ENCODE assay signal across 9 mouse cellular contexts in genomic region chr4:45185331-45185669, GRCm38 (mm10). TPM values are rescaled to one million over a fixed set of nuclear protein-coding genes. Genes with fewer than 3 reads are reported as not detected.
A peak's percentile ranks its signal among the peaks of the same experiment; 100 is the strongest.
DNase-seq lines count a peak whose midpoint lies in the region; ATAC-seq and TF ChIP-seq lines count a peak whose summit lies in the region.
"Had no signal": no experiment of that assay in that cellular context is flagged by ENCODE, and none has a peak within 500 bp of the region (broad histone marks: within the 10 kb centered on the region; RNA-seq: fewer than 3 reads in every experiment).

No protein-coding gene starts in this region.

- peak overlapping the region; percentile 66 for H3K4me3 ChIP-seq in heart, embryonic 10.5 days
- no peak overlapping the region for H3K4me3 ChIP-seq in CH12.LX (replicated peaks in 1 of 3; ENCODE audit: low read depth in 2 of 3, low read length in 2 of 3, poor library complexity in 1 of 3)
- H3K4me3 ChIP-seq in forebrain, embryonic 13.5 days, result peak overlapping the region; percentile 64
- peak overlapping the region in 1 of 2 experiments; percentile 53; a peak in 2 of 4 replicates for H3K4me3 ChIP-seq in liver, embryonic 14.5 days (ENCODE audit: insufficient read depth in 1 of 2, low read depth in 2 of 2, low read length in 2 of 2)

- dilution Hi-C loops in CH12.LX (cut with MboI; ENCODE audit: extremely low pct_ligation_motif_present, extremely low pct_unique_long_range_greater_than_20kb, low sequenced_read_pairs), result no loop called here

- no peaks in the 10 kb centered on the region for H3K9me3 ChIP-seq in heart, embryonic 10.5 days
- peaks cover 3% of the 10 kb centered on the region for H3K9me3 ChIP-seq in CH12.LX (replicated peaks; ENCODE audit: low read length)
- H3K9me3 ChIP-seq in forebrain, embryonic 13.5 days (replicated peaks), result no peaks in the 10 kb centered on the region
- no peaks in the 10 kb centered on the region for H3K9me3 ChIP-seq in liver, embryonic 14.5 days (ENCODE audit: control insufficient read depth, low read length)

- TF ChIP-seq POLR2A in CH12.LX (IDR thresholded peaks at IDR 0.05; ENCODE audit: low read depth, low read length), result no peak

- in situ Hi-C loops in CH12.LX (cut with MboI; ENCODE audit: low pct_ligation_motif_present, low pct_unique_long_range_greater_than_20kb, low sequenced_read_pairs), result no loop called here

- no peaks in the 10 kb centered on the region for H3K79me2 ChIP-seq in CH12.LX (replicated peaks; ENCODE audit: control insufficient read depth, extremely low read depth, insufficient read depth, poor library complexity, severe bottlenecking)

- peak overlapping the region; percentile 90 for H3K27ac ChIP-seq in heart, embryonic 10.5 days
- H3K27ac ChIP-seq in CH12.LX (ENCODE audit: insufficient read depth, low read depth), result no peak overlapping the region
- no peak overlapping the region for H3K27ac ChIP-seq in forebrain, embryonic 13.5 days
- no peak overlapping the region for H3K27ac ChIP-seq in liver, embryonic 14.5 days

- peaks cover 51% of the 10 kb centered on the region for H3K27me3 ChIP-seq in heart, embryonic 10.5 days (ENCODE audit: insufficient read depth, poor library complexity, severe bottlenecking)
- peaks cover 59% of the 10 kb centered on the region for H3K27me3 ChIP-seq in CH12.LX (replicated peaks)
- H3K27me3 ChIP-seq in forebrain, embryonic 13.5 days, result peaks cover 40% of the 10 kb centered on the region
- H3K27me3 ChIP-seq in liver, embryonic 14.5 days (ENCODE audit: control insufficient read depth, insufficient read depth, low read length), result peaks cover 39% of the 10 kb centered on the region

- no peak for ATAC-seq in forebrain, embryonic 13.5 days
- no peak for ATAC-seq in liver, embryonic 14.5 days (ENCODE audit: insufficient read depth)
- ATAC-seq: CD4-positive, CD25-positive, alpha-beta regulatory T cell, adult 4 months had no signal

- TF ChIP-seq CTCF in CH12.LX (conservative IDR thresholded peaks at IDR 0.05 in 1 of 2, IDR thresholded peaks at IDR 0.05 in 1 of 2; ENCODE audit: low read depth in 2 of 2, low read length in 2 of 2), result no peak
- TF ChIP-seq CTCF in liver, embryonic 14.5 days (IDR thresholded peaks at IDR 0.05; ENCODE audit: low read depth), result no peak

- H3K4me2 ChIP-seq in CH12.LX (ENCODE audit: insufficient read depth, low read depth, poor library complexity, severe bottlenecking), result peak overlapping the region; percentile 66
- peak overlapping the region; percentile 99 for H3K4me2 ChIP-seq in forebrain, embryonic 13.5 days
- H3K4me2 ChIP-seq in liver, embryonic 14.5 days (ENCODE audit: low read depth), result peak overlapping the region; percentile 75

- H3K4me1 ChIP-seq in heart, embryonic 10.5 days, result peaks cover 56% of the 10 kb centered on the region
- peaks cover 0 to 4% of the 10 kb centered on the region in 2 experiments; a peak in 3 of 4 replicates for H3K4me1 ChIP-seq in CH12.LX (ENCODE audit: control insufficient read depth in 1 of 2, insufficient read depth in 2 of 2)
- peaks cover 15% of the 10 kb centered on the region for H3K4me1 ChIP-seq in forebrain, embryonic 13.5 days
- H3K4me1 ChIP-seq in liver, embryonic 14.5 days (replicated peaks; ENCODE audit: control insufficient read depth in 2 of 2, insufficient read depth in 2 of 2, low read length in 1 of 2), result no peaks in the 10 kb centered on the region

- no peak for TF ChIP-seq RAD21 in CH12.LX (IDR thresholded peaks at IDR 0.05; ENCODE audit: low read depth, low read length)

- WGBS in heart, embryonic 10.5 days, result 3% methylated on average over 10 of the region's 10 CpGs
- under 1% methylated on average over 10 of the region's 10 CpGs for WGBS in forebrain, embryonic 13.5 days
- 4% methylated on average over 10 of the region's 10 CpGs for WGBS in liver, embryonic 14.5 days (ENCODE audit: insufficient replicate concordance)

- TF ChIP-seq EP300 in CH12.LX (IDR thresholded peaks at IDR 0.05; ENCODE audit: low read length), result no peak
- no peak for TF ChIP-seq EP300 in liver, embryonic 14.5 days (IDR thresholded peaks at IDR 0.05; ENCODE audit: low read depth)

- DNase-seq in heart, embryonic 10.5 days (ENCODE audit: low spot score), result no peak
- DNase-seq in heart, postnatal 4 days, result no peak
- DNase-seq in CH12.LX (ENCODE audit: extremely low read depth), result no peak
- DNase-seq in liver, embryonic 14.5 days (ENCODE audit: low read depth in 3 of 3, low spot score in 3 of 3), result no peak
- no peak for DNase-seq in Muller cell, postnatal 12 days (ENCODE audit: inconsistent ontology term)
- no peak for DNase-seq in thymus, postnatal 36 days
- no peak for DNase-seq in cerebellum, postnatal 25 days

- no peak overlapping the region for H3K9ac ChIP-seq in CH12.LX (ENCODE audit: insufficient read depth, low read depth)
- peak overlapping the region; percentile 75 for H3K9ac ChIP-seq in forebrain, embryonic 13.5 days
- H3K9ac ChIP-seq in liver, embryonic 14.5 days (replicated peaks), result no peak overlapping the region

- no peaks in the 10 kb centered on the region for H3K36me3 ChIP-seq in heart, embryonic 10.5 days
- no peaks in the 10 kb centered on the region for H3K36me3 ChIP-seq in CH12.LX (replicated peaks in 1 of 2; ENCODE audit: control insufficient read depth in 1 of 2, insufficient read depth in 1 of 2, low read length in 1 of 2)
- H3K36me3 ChIP-seq in forebrain, embryonic 13.5 days (ENCODE audit: poor library complexity, severe bottlenecking), result no peaks in the 10 kb centered on the region
- no peaks in the 10 kb centered on the region for H3K36me3 ChIP-seq in liver, embryonic 14.5 days (replicated peaks; ENCODE audit: control insufficient read depth, insufficient read depth, low read depth)

TF ChIP-seq in CH12.LX, 34 proteins besides CTCF, POLR2A, EP300 and RAD21:
- TF ChIP-seq ZMIZ1 (IDR thresholded peaks at IDR 0.05; ENCODE audit: low read depth, low read length), result no peak
- TF ChIP-seq MAZ (IDR thresholded peaks at IDR 0.05; ENCODE audit: low read depth, low read length), result no peak
- TF ChIP-seq ZNF384 (IDR thresholded peaks at IDR 0.05; ENCODE audit: low read depth, low read length), result no peak
- no peak for TF ChIP-seq HCFC1 (IDR thresholded peaks at IDR 0.05; ENCODE audit: low read depth, low read length)
- TF ChIP-seq ETS1 (conservative IDR thresholded peaks at IDR 0.05; ENCODE audit: low read depth, low read length), result no peak
- TF ChIP-seq USF1 (IDR thresholded peaks at IDR 0.05; ENCODE audit: low read depth, low read length), result no peak
- no peak for TF ChIP-seq MAFK (IDR thresholded peaks at IDR 0.05; ENCODE audit: insufficient replicate concordance, low read length)
- TF ChIP-seq PAX5 (IDR thresholded peaks at IDR 0.05; ENCODE audit: low read length), result no peak
- TF ChIP-seq TBP (conservative IDR thresholded peaks at IDR 0.05; ENCODE audit: low read depth, low read length), result no peak
- TF ChIP-seq MYC (IDR thresholded peaks at IDR 0.05; ENCODE audit: low read depth, low read length), result no peak
- TF ChIP-seq CHD2 (IDR thresholded peaks at IDR 0.05; ENCODE audit: low read length), result no peak

RNA-seq across cellular contexts. Expression of gene Frmpd1, which starts 0.6 kb away (rescaled TPM):
- polyA plus RNA-seq in heart, embryonic 10.5 days (2016; fragmentation: Nextera tagmentation; extraction: Ambion mirVana), result 4.1 and 4.3 TPM in 2 replicates
- total RNA-seq in heart, postnatal 4 days (2021), result 1 to 10 TPM; 2.7 to 3.2 TPM
- total RNA-seq in CH12.LX (2012; rRNA removed), result not detected in 2 replicates
- not detected in 2 replicates for total RNA-seq in CH12.LX (2014; rRNA removed)
- not detected in 2 replicates for polyA plus RNA-seq in CH12.LX (2012; ENCODE audit: insufficient read length, low read depth)
- polyA plus RNA-seq in forebrain, embryonic 13.5 days (2015; fragmentation: Nextera tagmentation; extraction: Ambion mirVana), result 0.73 and 0.98 TPM in 2 replicates
- 0.10 and 0.16 TPM in 2 replicates for polyA plus RNA-seq in liver, embryonic 14.5 days (2012; rRNA removed)
- 0.08 and 0.28 TPM in 2 replicates for polyA plus RNA-seq in liver, embryonic 14.5 days (2014; fragmentation: Nextera tagmentation; extraction: Ambion mirVana)
- polyA plus RNA-seq: CD4-positive, CD25-positive, alpha-beta regulatory T cell, adult 4 months had no signal

Comparison
In these comparisons a context has a peak if more than half of its experiments do, and no peak if none do; other contexts are left out.
1. H3K4me3 ChIP-seq: peak in heart, embryonic 10.5 days (single experiment) and forebrain, embryonic 13.5 days (single experiment); none in CH12.LX (0 of 3).
2. Peak in every context shown above with its lines, with median percentiles within 50 percentile points of each other: H3K4me2 ChIP-seq.